8 mouse cellular contexts compared by ENCODE assay signal in the genomic region with DNA sequence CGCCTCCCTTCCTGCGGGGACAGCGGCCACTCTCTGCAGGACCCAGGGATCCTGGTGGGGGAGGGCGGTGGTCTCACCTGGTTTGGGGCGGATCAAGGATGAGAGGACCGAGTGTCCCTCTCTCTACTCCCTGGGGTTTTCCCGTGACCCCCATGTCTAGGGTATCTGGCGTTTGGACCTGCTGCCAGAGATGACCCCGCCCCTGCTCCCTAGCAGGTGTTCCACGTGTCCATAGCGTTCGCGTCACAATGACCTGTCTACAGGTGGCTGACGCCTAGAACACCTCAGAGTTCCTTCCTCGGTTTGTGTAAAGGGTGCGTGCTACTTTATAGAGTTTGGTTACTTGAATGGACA. TPM values are rescaled to one million over a fixed set of nuclear protein-coding genes. Genes with fewer than 3 reads are reported as not detected.
A peak's percentile ranks its signal among the peaks of the same experiment; 100 is the strongest.
DNase-seq lines count a peak whose midpoint lies in the region; ATAC-seq and TF ChIP-seq lines count a peak whose summit lies in the region.

A gene (minus strand): TSS at position 193 of the 354 bp plus-strand sequence.

- under 1% methylated on average over 16 of the region's 16 CpGs for WGBS in cerebellum, adult 2 months
- under 1% methylated on average over 13 of the region's 16 CpGs for WGBS in heart, embryonic 14.5 days
- 3% methylated on average over 16 of the region's 16 CpGs for WGBS in midbrain, embryonic 13.5 days

- ATAC-seq in heart, embryonic 14.5 days (ENCODE audit: insufficient number of reproducible peaks, insufficient read depth, low FRiP score, low read depth) = peak; percentile 29; the same call in 1 of the 2 replicates
- ATAC-seq in midbrain, embryonic 13.5 days = no peak

- no peaks in the 10 kb centered on the region for H3K9me3 ChIP-seq in heart, embryonic 14.5 days (ENCODE audit: control insufficient read depth, low read length)
- no peaks in the 10 kb centered on the region for H3K9me3 ChIP-seq in midbrain, embryonic 13.5 days

- no peaks in the 10 kb centered on the region for H3K36me3 ChIP-seq in testis, adult 2 months (ENCODE audit: control insufficient read depth, insufficient read depth, low read length)
- H3K36me3 ChIP-seq in heart, embryonic 14.5 days (ENCODE audit: control insufficient read depth, insufficient read depth, low read length) = no peaks in the 10 kb centered on the region
- no peaks in the 10 kb centered on the region for H3K36me3 ChIP-seq in midbrain, embryonic 13.5 days

- H3K9ac ChIP-seq in heart, embryonic 14.5 days (ENCODE audit: low read length) = peak within 1 kb of the TSS; percentile 81
- H3K9ac ChIP-seq in midbrain, embryonic 13.5 days (replicated peaks) = peak within 1 kb of the TSS; percentile 85

- TF ChIP-seq CTCF in cerebellum, adult 2 months (IDR thresholded peaks at IDR 0.05; ENCODE audit: borderline replicate concordance, insufficient read depth, low read depth, low read length) = no peak
- no peak for TF ChIP-seq CTCF in testis, adult 2 months (IDR thresholded peaks at IDR 0.05; ENCODE audit: control insufficient read depth, insufficient read depth, insufficient replicate concordance, low read depth, low read length)

- H3K27ac ChIP-seq in cerebellum, adult 2 months (ENCODE audit: insufficient read depth, low read length) = peak within 1 kb of the TSS; percentile 40; the same call in 1 of the 2 replicates
- no peak within 1 kb of the TSS; the same call in 1 of the 2 replicates for H3K27ac ChIP-seq in testis, adult 2 months (ENCODE audit: control insufficient read depth, insufficient read depth, low read depth, low read length)
- H3K27ac ChIP-seq in heart, embryonic 14.5 days (replicated peaks in 1 of 2; ENCODE audit: control insufficient read depth in 1 of 2, insufficient read depth in 1 of 2, low read depth in 2 of 2, low read length in 2 of 2) = peak within 1 kb of the TSS in 1 of 2 experiments; percentile 57; a peak in 2 of 4 replicates
- peak within 1 kb of the TSS; percentile 68 for H3K27ac ChIP-seq in midbrain, embryonic 13.5 days

- intact Hi-C loops in left cerebral cortex, postnatal 25 days (cut with DNase I) = loop anchor here (5.0 kb wide), 1 partner anchor 124 kb away; no protein-coding TSS in a partner anchor

- DNase-seq in cerebellum, adult 2 months = peak in 1 of 2 experiments; percentile 64
- DNase-seq in cerebellum, postnatal 25 days = no peak
- DNase-seq in testis, postnatal 10 days (ENCODE audit: low spot score) = no peak
- DNase-seq in left cerebral cortex, postnatal 25 days (ENCODE audit: low spot score in 2 of 2) = no peak
- no peak for DNase-seq in gastrocnemius, adult 8-10 months (ENCODE audit: low spot score in 2 of 2)

- no peaks in the 10 kb centered on the region for H3K27me3 ChIP-seq in cerebellum, adult 2 months (ENCODE audit: control insufficient read depth, insufficient read depth, low read length)
- H3K27me3 ChIP-seq in testis, adult 2 months (ENCODE audit: control insufficient read depth, insufficient read depth, low read length) = no peaks in the 10 kb centered on the region; the same call in 1 of the 2 replicates
- 0 out of 2 replicates have a peak, but pooled peaks cover 3% of the 10 kb centered on the region for H3K27me3 ChIP-seq in heart, embryonic 14.5 days (ENCODE audit: control insufficient read depth, insufficient read depth, low read length)
- H3K27me3 ChIP-seq in midbrain, embryonic 13.5 days = 0 out of 2 replicates have a peak, but pooled peaks cover 6% of the 10 kb centered on the region

- peak within 1 kb of the TSS; percentile 83 for H3K4me2 ChIP-seq in heart, embryonic 14.5 days (ENCODE audit: low read length)
- peak within 1 kb of the TSS; percentile 76 for H3K4me2 ChIP-seq in midbrain, embryonic 13.5 days (replicated peaks)

- no peaks in the 10 kb centered on the region for H3K4me1 ChIP-seq in cerebellum, adult 2 months (ENCODE audit: control insufficient read depth, insufficient read depth, low read length)
- H3K4me1 ChIP-seq in testis, adult 2 months (ENCODE audit: control insufficient read depth, insufficient read depth, low read length) = peaks cover 2% of the 10 kb centered on the region
- peaks cover 0 to 3% of the 10 kb centered on the region in 2 experiments; a peak in 1 of 4 replicates for H3K4me1 ChIP-seq in heart, embryonic 14.5 days (ENCODE audit: control insufficient read depth in 2 of 2, insufficient read depth in 2 of 2, low read length in 2 of 2)
- peaks cover 10% of the 10 kb centered on the region for H3K4me1 ChIP-seq in midbrain, embryonic 13.5 days (replicated peaks)

- TF ChIP-seq POLR2A in cerebellum, adult 2 months (IDR thresholded peaks at IDR 0.05; ENCODE audit: borderline replicate concordance, insufficient read depth, low read length) = no peak
- peak; percentile 82; the same call in 1 of the 2 replicates for TF ChIP-seq POLR2A in testis, adult 2 months (IDR thresholded peaks at IDR 0.05; ENCODE audit: control insufficient read depth, low read depth, low read length)

- peak within 1 kb of the TSS; percentile 65 for H3K4me3 ChIP-seq in cerebellum, adult 2 months (replicated peaks; ENCODE audit: insufficient read depth, low read depth, low read length)
- H3K4me3 ChIP-seq in testis, adult 2 months (ENCODE audit: control insufficient read depth, low read depth, low read length) = peak within 1 kb of the TSS; percentile 93
- peak within 1 kb of the TSS; percentile 67 to 80 for H3K4me3 ChIP-seq in heart, embryonic 14.5 days (ENCODE audit: control insufficient read depth in 1 of 2, insufficient read depth in 1 of 2, low read depth in 1 of 2, low read length in 2 of 2)
- H3K4me3 ChIP-seq in midbrain, embryonic 13.5 days (replicated peaks) = peak within 1 kb of the TSS; percentile 74

RNA-seq across cellular contexts. Expression of the gene that starts here (rescaled TPM):
- polyA plus RNA-seq in cerebellum, adult 2 months (2012; rRNA removed) = 36.1 and 37.8 TPM in 2 replicates
- 96.7 and 99.0 TPM in 2 replicates for polyA plus RNA-seq in testis, adult 2 months (2012; rRNA removed)
- 26.0 and 29.3 TPM in 2 replicates for polyA plus RNA-seq in heart, embryonic 14.5 days (2014; fragmentation: Nextera tagmentation; extraction: Ambion mirVana)
- total RNA-seq in left cerebral cortex, postnatal 25 days (2021) = 10 to 100 TPM; 61.9 to 62.3 TPM
- 36.9 and 37.2 TPM in 2 replicates for polyA plus RNA-seq in midbrain, embryonic 13.5 days (2015; fragmentation: Nextera tagmentation; extraction: Ambion mirVana)
- total RNA-seq in gastrocnemius, adult 8-10 months (2022) = 1 to 10 TPM in 3 of 4 experiments, under 1 TPM in 1; 0.89 to 1.7 (median 1.3) TPM

Comparison
In these comparisons a context has a peak if more than half of its experiments do, and no peak if none do; other contexts are left out.
1. RNA of the gene that starts here (total RNA-seq): 61.9 to 62.3 TPM in left cerebral cortex, postnatal 25 days; 0.89 to 1.7 TPM in gastrocnemius, adult 8-10 months; every median in the first group is over 10 times any median in the second.
2. Peak in every context shown above with its lines, with median percentiles within 50 percentile points of each other: H3K4me3 ChIP-seq.